ENCODE assay signal across 8 mouse cellular contexts in the genomic region with DNA sequence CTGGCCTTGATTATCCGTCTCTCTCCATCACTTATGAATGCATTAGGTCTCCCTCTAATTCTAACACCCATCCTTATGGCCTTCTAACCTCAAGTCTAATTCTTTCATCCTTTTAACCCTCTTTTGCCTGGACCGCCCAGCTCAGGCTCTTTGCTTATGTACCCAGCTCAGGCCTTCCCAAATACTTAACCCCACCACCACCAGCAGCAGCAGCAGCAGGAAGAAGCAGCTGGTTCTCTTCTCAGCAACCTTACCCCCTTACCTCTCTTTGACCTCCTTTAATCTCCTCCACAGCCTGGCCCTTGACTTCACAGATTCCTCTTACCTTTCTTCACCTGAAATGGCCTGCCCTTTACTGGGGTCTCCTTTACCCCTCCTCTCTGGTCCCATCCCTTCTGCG.
DNase-seq lines count a peak whose midpoint lies in the region; ATAC-seq lines count a peak whose summit lies in the region.

No protein-coding gene starts in this region.

- no peak for ATAC-seq in kidney, embryonic 15.5 days (replicated peaks; ENCODE audit: low FRiP score)
- ATAC-seq in midbrain, embryonic 14.5 days (ENCODE audit: low FRiP score, low TSS enrichment) = no peak

- no peak overlapping the region for H3K27ac ChIP-seq in kidney, embryonic 15.5 days
- H3K27ac ChIP-seq in hindbrain, embryonic 10.5 days = peak overlapping the region; percentile 71; the same call in 1 of the 2 replicates
- no peak overlapping the region for H3K27ac ChIP-seq in midbrain, embryonic 14.5 days (replicated peaks; ENCODE audit: low read depth, low read length)

- H3K4me2 ChIP-seq in kidney, embryonic 15.5 days = peak overlapping the region; percentile 70
- peak overlapping the region; percentile 63 for H3K4me2 ChIP-seq in midbrain, embryonic 14.5 days (ENCODE audit: low read length)

- H3K36me3 ChIP-seq in kidney, embryonic 15.5 days = no peaks in the 10 kb centered on the region
- no peaks in the 10 kb centered on the region for H3K36me3 ChIP-seq in hindbrain, embryonic 10.5 days
- no peaks in the 10 kb centered on the region for H3K36me3 ChIP-seq in midbrain, embryonic 14.5 days (ENCODE audit: control insufficient read depth, insufficient read depth, low read length)

- no peaks in the 10 kb centered on the region for H3K9me3 ChIP-seq in kidney, embryonic 15.5 days (replicated peaks)
- no peaks in the 10 kb centered on the region for H3K9me3 ChIP-seq in hindbrain, embryonic 10.5 days
- no peaks in the 10 kb centered on the region for H3K9me3 ChIP-seq in midbrain, embryonic 14.5 days (ENCODE audit: control insufficient read depth, low read length)

- peak overlapping the region; percentile 40 for H3K4me3 ChIP-seq in kidney, embryonic 15.5 days (replicated peaks)
- peak overlapping the region; percentile 57 for H3K4me3 ChIP-seq in hindbrain, embryonic 10.5 days
- H3K4me3 ChIP-seq in midbrain, embryonic 14.5 days (replicated peaks; ENCODE audit: low read depth, low read length) = peak overlapping the region; percentile 29

- no peak overlapping the region for H3K9ac ChIP-seq in kidney, embryonic 15.5 days
- H3K9ac ChIP-seq in midbrain, embryonic 14.5 days (replicated peaks; ENCODE audit: low read length) = peak overlapping the region; percentile 34; the same call in 1 of the 2 replicates

- H3K27me3 ChIP-seq in kidney, embryonic 15.5 days = peaks cover 94% of the 10 kb centered on the region
- H3K27me3 ChIP-seq in hindbrain, embryonic 10.5 days (ENCODE audit: insufficient read depth, poor library complexity, severe bottlenecking) = peaks cover 93% of the 10 kb centered on the region
- H3K27me3 ChIP-seq in midbrain, embryonic 14.5 days (ENCODE audit: control insufficient read depth, insufficient read depth, low read length) = peaks cover 30% of the 10 kb centered on the region

- no peak for DNase-seq in kidney, adult 8-10 months
- DNase-seq in ZHBTc4 (ENCODE audit: low read depth, low spot score) = peak; percentile 28
- no peak for DNase-seq in hindbrain, embryonic 10.5 days (ENCODE audit: low spot score)
- DNase-seq in midbrain, embryonic 14.5 days = no peak
- no peak for DNase-seq in adrenal gland, postnatal 10 days
- no peak for DNase-seq in Muller cell, postnatal 12 days (ENCODE audit: inconsistent ontology term)
- DNase-seq in frontal cortex, postnatal 14 days (ENCODE audit: low spot score in 2 of 2) = no peak

- peaks cover 43% of the 10 kb centered on the region for H3K4me1 ChIP-seq in kidney, embryonic 15.5 days
- peaks cover 48% of the 10 kb centered on the region for H3K4me1 ChIP-seq in hindbrain, embryonic 10.5 days (replicated peaks)
- H3K4me1 ChIP-seq in midbrain, embryonic 14.5 days (ENCODE audit: control insufficient read depth, insufficient read depth, low read length) = peaks cover 32% of the 10 kb centered on the region

- 30% methylated on average over 3 of the region's 3 CpGs for WGBS in kidney, embryonic 15.5 days
- 19% methylated on average over 3 of the region's 3 CpGs for WGBS in hindbrain, embryonic 10.5 days
- WGBS in midbrain, embryonic 14.5 days = 30% methylated on average over 3 of the region's 3 CpGs
